Mouse (Mus musculus) neural tube, embryonic 12.5 days (tissue): Measurements from ENCODE around the gene Adprh. TPM values are rescaled to one million over a fixed set of nuclear protein-coding genes. Genes with fewer than 3 reads are reported as not detected.

ENCODE experiments used
- ATAC-seq: fragments of 200-750 bp; cut with Nextera tagmentation; 2 replicates; pipeline ENCODE4 v1.8.0; 2017; ENCODE audit warnings: low read depth, mild to moderate bottlenecking, moderate TSS enrichment, moderate library complexity; ENCODE audit not compliant: low FRiP score
- H3K27ac ChIP-seq: fragments of 300-500 bp; sonication (generic); 2 replicates; pipeline ENCODE4 v1.5.1; 2016
- H3K27me3 ChIP-seq: fragments of 300-500 bp; sonication (generic); replicated peaks from 2 replicates; pipeline ENCODE4 v1.6.1; 2016; ENCODE audit warnings: mild to moderate bottlenecking
- H3K36me3 ChIP-seq: fragments of 300-500 bp; sonication (generic); 2 replicates; pipeline ENCODE4 v1.6.1; 2016; ENCODE audit warnings: mild to moderate bottlenecking
- H3K4me1 ChIP-seq: fragments of 300-500 bp; sonication (generic); 2 replicates; pipeline ENCODE4 v1.6.1; 2016
- H3K4me2 ChIP-seq: fragments of 300-500 bp; sonication (generic); replicated peaks from 2 replicates; pipeline ENCODE4 v1.6.1; 2016; ENCODE audit warnings: mild to moderate bottlenecking
- H3K4me3 ChIP-seq: fragments of 300-500 bp; sonication (generic); 2 replicates; pipeline ENCODE4 v1.5.1; 2016
- H3K9ac ChIP-seq: fragments of 300-500 bp; sonication (generic); 2 replicates; pipeline ENCODE4 v1.6.1; 2016; ENCODE audit warnings: mild to moderate bottlenecking
- H3K9me3 ChIP-seq: fragments of 300-500 bp; sonication (generic); 2 replicates; pipeline ENCODE4 v1.6.1; 2016; ENCODE audit warnings: mild to moderate bottlenecking
- WGBS: fragments of 180-500 bp; shearing (Covaris S2); methylation state at CpG from one replicate; pipeline ENCODE4 v1.1.7; 2016; 5-methylcytosine and 5-hydroxymethylcytosine counted together
- polyA plus RNA-seq: library from polyadenylated mRNA; unstranded; fragments of >200 nt; fragmentation: Nextera tagmentation; extraction: Ambion mirVana; gene quantifications from 2 replicates; pipeline ENCODE4 v1.2.1, GENCODE M21; 2016

Gene Adprh
- polyA plus RNA-seq, 1 experiment from 2014 or later = 150 TPM

- Histone ChIP-seq H3K9ac (no peak overlapping the region), H3K4me1 (no peaks in the 10 kb centered on the region), H3K9me3 (no peaks in the 10 kb centered on the region), H3K36me3 (no peaks in the 10 kb centered on the region), H3K4me3 (no peak overlapping the region), H3K27ac (no peak overlapping the region), H3K27me3 (no peaks in the 10 kb centered on the region), H3K4me2 (no peak overlapping the region)
- ATAC-seq = no peak
- 63% methylated on average over 13 of the region's 13 CpGs for WGBS
Measured at GRCm38 (mm10) chr16:38431446-38432185, 20.9 kb downstream of the Adprh start.

GRCm38 (mm10) chr16:38425799-38426198, 26.7 kb downstream of the Adprh start:
- 93% methylated on average over 1 of the region's 1 CpGs for WGBS
- no peaks in the 10 kb centered on the region for H3K27me3 ChIP-seq

GRCm38 (mm10) chr16:38425374-38425773, 27.1 kb downstream of the Adprh start:
- WGBS = 88% methylated on average over 2 of the region's 2 CpGs
- no peaks in the 10 kb centered on the region for H3K9me3 ChIP-seq

More at GRCm38 (mm10) chr16:38425799-38426198, 26.7 kb downstream of the Adprh start:
- H3K27ac ChIP-seq = no peak overlapping the region
- no peaks in the 10 kb centered on the region for H3K36me3 ChIP-seq
- ATAC-seq = no peak
- H3K9ac ChIP-seq = no peak overlapping the region
- no peaks in the 10 kb centered on the region for H3K9me3 ChIP-seq
- no peak overlapping the region for H3K4me2 ChIP-seq
- no peak overlapping the region for H3K4me3 ChIP-seq
- H3K4me1 ChIP-seq = no peaks in the 10 kb centered on the region

GRCm38 (mm10) chr16:38414953-38415352, 37.5 kb downstream of the Adprh start:
- WGBS = 85% methylated on average over 7 of the region's 7 CpGs
- no peak overlapping the region for H3K9ac ChIP-seq
- no peak for ATAC-seq
- no peaks in the 10 kb centered on the region for H3K4me1 ChIP-seq
- no peak overlapping the region for H3K4me3 ChIP-seq
- H3K36me3 ChIP-seq = no peaks in the 10 kb centered on the region
- no peak overlapping the region for H3K4me2 ChIP-seq
- H3K27ac ChIP-seq = no peak overlapping the region
- H3K9me3 ChIP-seq = no peaks in the 10 kb centered on the region
- H3K27me3 ChIP-seq = no peaks in the 10 kb centered on the region

More at GRCm38 (mm10) chr16:38425374-38425773, 27.1 kb downstream of the Adprh start:
- Histone ChIP-seq H3K4me2 (no peak overlapping the region), H3K4me1 (no peaks in the 10 kb centered on the region), H3K27ac (no peak overlapping the region), H3K9ac (no peak overlapping the region), H3K4me3 (no peak overlapping the region), H3K27me3 (no peaks in the 10 kb centered on the region), H3K36me3 (no peaks in the 10 kb centered on the region)
- ATAC-seq = no peak

GRCm38 (mm10) chr16:38408416-38408815, 44.1 kb downstream of the Adprh start:
- Histone ChIP-seq H3K4me3 (no peak overlapping the region), H3K27me3 (no peaks in the 10 kb centered on the region), H3K4me2 (no peak overlapping the region), H3K27ac (no peak overlapping the region), H3K9ac (no peak overlapping the region), H3K9me3 (no peaks in the 10 kb centered on the region), H3K36me3 (no peaks in the 10 kb centered on the region), H3K4me1 (no peaks in the 10 kb centered on the region)
- ATAC-seq = no peak
- WGBS = 90% methylated on average over 8 of the region's 8 CpGs

GRCm38 (mm10) chr16:38407584-38407983, 44.9 kb downstream of the Adprh start:
- Histone ChIP-seq H3K4me2 (no peak overlapping the region), H3K4me1 (no peaks in the 10 kb centered on the region), H3K27ac (no peak overlapping the region), H3K9me3 (no peaks in the 10 kb centered on the region), H3K27me3 (no peaks in the 10 kb centered on the region), H3K9ac (no peak overlapping the region), H3K36me3 (no peaks in the 10 kb centered on the region), H3K4me3 (no peak overlapping the region)
- ATAC-seq = no peak
- 39% methylated on average over 5 of the region's 5 CpGs for WGBS

GRCm38 (mm10) chr16:38406708-38407107, 45.8 kb downstream of the Adprh start:
- Histone ChIP-seq H3K27ac (no peak overlapping the region), H3K4me1 (no peaks in the 10 kb centered on the region), H3K4me2 (no peak overlapping the region), H3K27me3 (no peaks in the 10 kb centered on the region), H3K36me3 (no peaks in the 10 kb centered on the region), H3K9me3 (no peaks in the 10 kb centered on the region), H3K4me3 (no peak overlapping the region), H3K9ac (no peak overlapping the region)
- ATAC-seq = no peak
- WGBS = 89% methylated on average over 6 of the region's 6 CpGs

- H3K4me1 ChIP-seq = no peaks in the 10 kb centered on the region
- no peaks in the 10 kb centered on the region for H3K27me3 ChIP-seq
- no peaks in the 10 kb centered on the region for H3K36me3 ChIP-seq
- H3K9me3 ChIP-seq = no peaks in the 10 kb centered on the region
- no peak overlapping the region for H3K27ac ChIP-seq
- no peak overlapping the region for H3K9ac ChIP-seq
- no peak overlapping the region for H3K4me3 ChIP-seq
- no peak overlapping the region for H3K4me2 ChIP-seq
- ATAC-seq = no peak
- WGBS = 83% methylated on average over 5 of the region's 5 CpGs
Measured at GRCm38 (mm10) chr16:38406293-38406692, 46.2 kb downstream of the Adprh start.

GRCm38 (mm10) chr16:38403639-38404038, 48.9 kb downstream of the Adprh start:
- Histone ChIP-seq H3K36me3 (no peaks in the 10 kb centered on the region), H3K4me3 (no peak overlapping the region), H3K27ac (no peak overlapping the region), H3K4me2 (no peak overlapping the region), H3K9ac (no peak overlapping the region), H3K4me1 (peaks cover 7% of the 10 kb centered on the region), H3K9me3 (no peaks in the 10 kb centered on the region), H3K27me3 (no peaks in the 10 kb centered on the region)
- ATAC-seq = no peak
- WGBS = 94% methylated on average over 7 of the region's 7 CpGs

- Histone ChIP-seq H3K27me3 (no peaks in the 10 kb centered on the region), H3K4me3 (no peak overlapping the region), H3K36me3 (no peaks in the 10 kb centered on the region), H3K4me1 (peaks cover 7% of the 10 kb centered on the region), H3K4me2 (no peak overlapping the region), H3K9me3 (no peaks in the 10 kb centered on the region), H3K9ac (no peak overlapping the region), H3K27ac (no peak overlapping the region)
- WGBS = 86% methylated on average over 6 of the region's 6 CpGs
- no peak for ATAC-seq
Measured at GRCm38 (mm10) chr16:38401468-38401867, 51.0 kb downstream of the Adprh start.

- Histone ChIP-seq H3K4me3 (no peak overlapping the region), H3K9ac (no peak overlapping the region), H3K27ac (no peak overlapping the region), H3K36me3 (no peaks in the 10 kb centered on the region), H3K9me3 (no peaks in the 10 kb centered on the region), H3K4me2 (peak overlapping the region; percentile 52), H3K4me1 (peaks cover 7% of the 10 kb centered on the region), H3K27me3 (no peaks in the 10 kb centered on the region)
- no peak; the same call in none of the 2 replicates for ATAC-seq
- 81% methylated on average over 9 of the region's 9 CpGs for WGBS
Measured at GRCm38 (mm10) chr16:38400311-38400960, 52.1 kb downstream of the Adprh start.

GRCm38 (mm10) chr16:38399531-38400231, 52.8 kb downstream of the Adprh start:
- ATAC-seq = peak; percentile 87
- no peaks in the 10 kb centered on the region for H3K36me3 ChIP-seq
- no peaks in the 10 kb centered on the region for H3K27me3 ChIP-seq
- 0 out of 2 replicates have a peak overlapping the region, but pooled peaks have one; percentile 13 for H3K27ac ChIP-seq
- H3K4me2 ChIP-seq = peak overlapping the region; percentile 52
- 26% methylated on average over 17 of the region's 17 CpGs for WGBS
- H3K9ac ChIP-seq = peak overlapping the region; percentile 33; the same call in 1 of the 2 replicates
- H3K4me3 ChIP-seq = no peak overlapping the region
- peaks cover 7% of the 10 kb centered on the region for H3K4me1 ChIP-seq
- no peaks in the 10 kb centered on the region for H3K9me3 ChIP-seq
